Mouse (Mus musculus): ENCODE measurements around the gene Gcnt1. TPM values are rescaled to one million over a fixed set of nuclear protein-coding genes. Genes with fewer than 3 reads are reported as not detected.

Gene Gcnt1
- polyA plus RNA-seq, 1 experiment from 2014 or later = 4.8 TPM

- H3K4me1 ChIP-seq (replicated peaks; ENCODE audit: control insufficient read depth, insufficient read depth, low read length) = no peaks in the 10 kb centered on the region
- H3K9me3 ChIP-seq (ENCODE audit: control insufficient read depth, low read length) = no peaks in the 10 kb centered on the region
- no peak overlapping the region for H3K4me3 ChIP-seq (ENCODE audit: low read depth, low read length)
- DNase-seq (ENCODE audit: low spot score) = no peak
- no peak overlapping the region for H3K4me2 ChIP-seq (ENCODE audit: low read length)
- H3K9ac ChIP-seq (ENCODE audit: low read length) = no peak overlapping the region
- WGBS = 86% methylated on average over 6 of the region's 6 CpGs
- H3K27me3 ChIP-seq (replicated peaks; ENCODE audit: control insufficient read depth, insufficient read depth, low read length) = no peaks in the 10 kb centered on the region
- ATAC-seq (replicated peaks; ENCODE audit: low FRiP score, low TSS enrichment, low read depth) = no peak
- no peak overlapping the region for H3K27ac ChIP-seq (ENCODE audit: low read depth)
- H3K36me3 ChIP-seq (ENCODE audit: control insufficient read depth, insufficient read depth, low read length) = no peaks in the 10 kb centered on the region
These were observed 10.3 kb upstream of the Gcnt1 start for GRCm38 (mm10) chr19:17382807-17383397.

DNA sequence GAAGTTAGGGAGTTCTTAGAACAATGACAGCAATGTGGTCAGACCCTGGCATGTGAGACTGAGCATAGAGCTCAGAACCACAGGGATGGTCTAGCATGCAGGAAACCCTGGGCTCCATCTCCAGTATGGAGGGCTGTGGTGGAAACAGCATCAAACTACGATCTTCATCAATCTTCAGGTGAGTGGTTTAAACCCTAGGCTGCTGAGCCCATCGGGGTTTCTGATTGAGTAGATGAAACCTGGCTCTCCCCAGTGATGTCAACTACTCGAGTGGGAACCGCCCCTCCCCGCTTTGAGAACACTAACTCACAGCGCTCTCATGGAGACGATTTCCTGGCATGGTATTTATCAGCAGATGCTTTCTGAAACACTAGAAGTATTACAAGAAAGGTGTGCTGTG, 7.9 kb upstream of the Gcnt1 start:
- WGBS = 53% methylated on average over 7 of the region's 7 CpGs
- Histone ChIP-seq H3K36me3 (ENCODE audit: control insufficient read depth, insufficient read depth, low read length) (no peaks in the 10 kb centered on the region), H3K9me3 (ENCODE audit: control insufficient read depth, low read length) (no peaks in the 10 kb centered on the region), H3K4me1 (replicated peaks; ENCODE audit: control insufficient read depth, insufficient read depth, low read length) (no peaks in the 10 kb centered on the region), H3K4me2 (ENCODE audit: low read length) (no peak overlapping the region), H3K9ac (ENCODE audit: low read length) (no peak overlapping the region), H3K27ac (ENCODE audit: low read depth) (no peak overlapping the region), H3K4me3 (ENCODE audit: low read depth, low read length) (no peak overlapping the region), H3K27me3 (replicated peaks; ENCODE audit: control insufficient read depth, insufficient read depth, low read length) (no peaks in the 10 kb centered on the region)
- ATAC-seq (replicated peaks; ENCODE audit: low FRiP score, low TSS enrichment, low read depth) (no peak), DNase-seq (ENCODE audit: low spot score) (no peak)

GRCm38 (mm10) chr19:17378845-17379244, 6.2 kb upstream of the Gcnt1 start:
- Histone ChIP-seq H3K27me3 (replicated peaks; ENCODE audit: control insufficient read depth, insufficient read depth, low read length) (no peaks in the 10 kb centered on the region), H3K4me1 (replicated peaks; ENCODE audit: control insufficient read depth, insufficient read depth, low read length) (no peaks in the 10 kb centered on the region), H3K4me3 (ENCODE audit: low read depth, low read length) (no peak overlapping the region), H3K9ac (ENCODE audit: low read length) (no peak overlapping the region), H3K27ac (ENCODE audit: low read depth) (no peak overlapping the region), H3K9me3 (ENCODE audit: control insufficient read depth, low read length) (no peaks in the 10 kb centered on the region), H3K36me3 (ENCODE audit: control insufficient read depth, insufficient read depth, low read length) (no peaks in the 10 kb centered on the region), H3K4me2 (ENCODE audit: low read length) (no peak overlapping the region)
- ATAC-seq (replicated peaks; ENCODE audit: low FRiP score, low TSS enrichment, low read depth) = no peak
- DNase-seq (ENCODE audit: low spot score) = no peak

- Histone ChIP-seq H3K4me2 (ENCODE audit: low read length) (no peak overlapping the region), H3K9me3 (ENCODE audit: control insufficient read depth, low read length) (no peaks in the 10 kb centered on the region), H3K4me3 (ENCODE audit: low read depth, low read length) (no peak overlapping the region), H3K4me1 (replicated peaks; ENCODE audit: control insufficient read depth, insufficient read depth, low read length) (no peaks in the 10 kb centered on the region), H3K27me3 (replicated peaks; ENCODE audit: control insufficient read depth, insufficient read depth, low read length) (no peaks in the 10 kb centered on the region), H3K36me3 (ENCODE audit: control insufficient read depth, insufficient read depth, low read length) (no peaks in the 10 kb centered on the region), H3K9ac (ENCODE audit: low read length) (no peak overlapping the region), H3K27ac (ENCODE audit: low read depth) (no peak overlapping the region)
- 66% methylated on average over 7 of the region's 7 CpGs for WGBS
- ATAC-seq (replicated peaks; ENCODE audit: low FRiP score, low TSS enrichment, low read depth) = no peak
- DNase-seq (ENCODE audit: low spot score) = no peak
These were observed 3.1 kb downstream of the Gcnt1 start for GRCm38 (mm10) chr19:17369581-17369980.

DNA sequence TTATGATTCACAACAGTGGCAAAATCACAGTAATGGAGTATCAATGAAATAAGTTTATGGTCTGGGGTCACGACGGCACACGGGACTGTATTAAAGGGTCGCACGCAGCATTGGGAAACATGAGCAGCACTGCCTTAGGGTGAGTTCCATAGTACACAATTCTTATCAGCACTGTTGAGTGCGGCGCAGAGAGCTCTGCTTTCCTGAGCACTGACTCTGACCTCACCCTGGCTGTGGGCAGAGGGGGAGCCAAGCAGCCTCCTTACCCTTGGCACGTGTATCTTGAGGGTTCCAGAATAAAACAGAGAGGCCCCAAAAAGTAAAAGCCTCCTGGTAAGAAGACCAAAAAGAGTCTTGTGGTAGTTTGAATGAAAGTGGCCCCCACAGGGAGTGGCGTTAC, 4.1 kb downstream of the Gcnt1 start:
- Histone ChIP-seq H3K36me3 (ENCODE audit: control insufficient read depth, insufficient read depth, low read length) (no peaks in the 10 kb centered on the region), H3K9ac (ENCODE audit: low read length) (no peak overlapping the region)
- WGBS = 91% methylated on average over 9 of the region's 9 CpGs

GRCm38 (mm10) chr19:17366364-17367090, 6.1 kb downstream of the Gcnt1 start:
- H3K4me1 ChIP-seq (replicated peaks; ENCODE audit: control insufficient read depth, insufficient read depth, low read length) = no peaks in the 10 kb centered on the region
- WGBS = 87% methylated on average over 8 of the region's 8 CpGs
- no peak overlapping the region for H3K27ac ChIP-seq (ENCODE audit: low read depth)
- ATAC-seq (replicated peaks; ENCODE audit: low FRiP score, low TSS enrichment, low read depth) = no peak
- H3K4me3 ChIP-seq (ENCODE audit: low read depth, low read length) = no peak overlapping the region
- H3K27me3 ChIP-seq (replicated peaks; ENCODE audit: control insufficient read depth, insufficient read depth, low read length) = no peaks in the 10 kb centered on the region
- no peak for DNase-seq (ENCODE audit: low spot score)
- H3K4me2 ChIP-seq (ENCODE audit: low read length) = no peak overlapping the region
- no peak overlapping the region for H3K9ac ChIP-seq (ENCODE audit: low read length)
- H3K9me3 ChIP-seq (ENCODE audit: control insufficient read depth, low read length) = no peaks in the 10 kb centered on the region
- H3K36me3 ChIP-seq (ENCODE audit: control insufficient read depth, insufficient read depth, low read length) = no peaks in the 10 kb centered on the region

More for the DNA sequence above, 4.1 kb downstream of the Gcnt1 start:
- Histone ChIP-seq H3K27me3 (replicated peaks; ENCODE audit: control insufficient read depth, insufficient read depth, low read length) (no peaks in the 10 kb centered on the region), H3K27ac (ENCODE audit: low read depth) (no peak overlapping the region), H3K4me1 (replicated peaks; ENCODE audit: control insufficient read depth, insufficient read depth, low read length) (no peaks in the 10 kb centered on the region), H3K4me3 (ENCODE audit: low read depth, low read length) (no peak overlapping the region), H3K9me3 (ENCODE audit: control insufficient read depth, low read length) (no peaks in the 10 kb centered on the region), H3K4me2 (ENCODE audit: low read length) (no peak overlapping the region)
- DNase-seq (ENCODE audit: low spot score) (no peak), ATAC-seq (replicated peaks; ENCODE audit: low FRiP score, low TSS enrichment, low read depth) (no peak)

- Histone ChIP-seq H3K4me1 (replicated peaks; ENCODE audit: control insufficient read depth, insufficient read depth, low read length) (no peaks in the 10 kb centered on the region), H3K4me2 (ENCODE audit: low read length) (no peak overlapping the region), H3K9ac (ENCODE audit: low read length) (no peak overlapping the region), H3K27me3 (replicated peaks; ENCODE audit: control insufficient read depth, insufficient read depth, low read length) (no peaks in the 10 kb centered on the region), H3K4me3 (ENCODE audit: low read depth, low read length) (no peak overlapping the region), H3K36me3 (ENCODE audit: control insufficient read depth, insufficient read depth, low read length) (no peaks in the 10 kb centered on the region), H3K27ac (ENCODE audit: low read depth) (no peak overlapping the region), H3K9me3 (ENCODE audit: control insufficient read depth, low read length) (no peaks in the 10 kb centered on the region)
- DNase-seq (ENCODE audit: low spot score) = no peak
- no peak for ATAC-seq (replicated peaks; ENCODE audit: low FRiP score, low TSS enrichment, low read depth)
- 36% methylated on average over 3 of the region's 3 CpGs for WGBS
These were observed 7.9 kb downstream of the Gcnt1 start for GRCm38 (mm10) chr19:17364741-17365140.

GRCm38 (mm10) chr19:17361181-17361580, 11.5 kb downstream of the Gcnt1 start:
- no peak for ATAC-seq (replicated peaks; ENCODE audit: low FRiP score, low TSS enrichment, low read depth)
- DNase-seq (ENCODE audit: low spot score) = no peak
- no peaks in the 10 kb centered on the region for H3K27me3 ChIP-seq (replicated peaks; ENCODE audit: control insufficient read depth, insufficient read depth, low read length)
- H3K36me3 ChIP-seq (ENCODE audit: control insufficient read depth, insufficient read depth, low read length) = no peaks in the 10 kb centered on the region
- H3K4me3 ChIP-seq (ENCODE audit: low read depth, low read length) = no peak overlapping the region
- no peaks in the 10 kb centered on the region for H3K4me1 ChIP-seq (replicated peaks; ENCODE audit: control insufficient read depth, insufficient read depth, low read length)
- H3K9ac ChIP-seq (ENCODE audit: low read length) = no peak overlapping the region
- WGBS = 85% methylated on average over 2 of the region's 2 CpGs
- no peaks in the 10 kb centered on the region for H3K9me3 ChIP-seq (ENCODE audit: control insufficient read depth, low read length)
- H3K27ac ChIP-seq (ENCODE audit: low read depth) = no peak overlapping the region
- no peak overlapping the region for H3K4me2 ChIP-seq (ENCODE audit: low read length)

DNA sequence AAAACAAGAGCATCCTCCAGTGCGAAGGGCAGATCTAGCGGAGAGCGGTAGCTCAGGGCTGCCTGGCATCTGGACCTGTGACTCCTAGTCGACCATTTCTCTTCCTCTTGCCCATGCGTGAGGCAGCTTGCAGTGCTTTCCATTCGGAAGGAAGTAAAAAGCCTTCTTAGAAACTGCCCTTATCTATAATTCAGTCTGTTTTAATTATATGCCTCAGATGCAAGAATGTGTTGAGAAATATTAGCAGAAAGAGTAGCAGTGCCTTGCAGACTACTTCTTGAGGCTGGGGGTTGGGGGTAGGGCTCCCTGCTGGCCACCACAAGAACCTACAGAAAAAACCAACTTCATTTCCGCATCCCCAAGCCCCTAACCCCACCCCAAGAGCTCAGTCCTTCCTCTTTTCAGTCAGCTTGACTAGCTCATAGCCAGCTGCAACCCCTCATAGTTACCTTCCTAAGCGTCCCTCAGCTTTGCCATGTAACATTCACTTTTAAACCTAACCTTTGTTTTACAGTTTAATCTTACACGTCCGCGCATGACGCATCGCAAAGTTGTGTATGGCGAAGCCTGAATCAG, 13.2 kb downstream of the Gcnt1 start:
- Histone ChIP-seq H3K9me3 (ENCODE audit: control insufficient read depth, low read length) (no peaks in the 10 kb centered on the region), H3K4me3 (ENCODE audit: low read depth, low read length) (no peak overlapping the region), H3K36me3 (ENCODE audit: control insufficient read depth, insufficient read depth, low read length) (no peaks in the 10 kb centered on the region), H3K27ac (ENCODE audit: low read depth) (no peak overlapping the region), H3K4me2 (ENCODE audit: low read length) (no peak overlapping the region), H3K9ac (ENCODE audit: low read length) (no peak overlapping the region), H3K4me1 (replicated peaks; ENCODE audit: control insufficient read depth, insufficient read depth, low read length) (no peaks in the 10 kb centered on the region; the same call in 1 of the 2 replicates), H3K27me3 (replicated peaks; ENCODE audit: control insufficient read depth, insufficient read depth, low read length) (no peaks in the 10 kb centered on the region)
- DNase-seq (ENCODE audit: low spot score) (no peak), ATAC-seq (replicated peaks; ENCODE audit: low FRiP score, low TSS enrichment, low read depth) (no peak)
- WGBS = 85% methylated on average over 14 of the region's 14 CpGs
